Mouse (Mus musculus) Patski (cell line): ENCODE measurements at regions not wholly inside any gene's neighbourhood (a gene's known extent, or its start where the extent isn't known, plus 50 kb on each side); places are given as distances from the start of the nearest gene placed in this dataset.

ENCODE experiments used
- ATAC-seq: fragments of 100-300 bp; one replicate; pipeline ENCODE4 v1.8.0; 2021
- CTCF ChIA-PET: fragments of 350-600 bp; sonication (Branson Sonifier 250); formaldehyde crosslinking; loops from one replicate; lab custom pipeline; 2022; ENCODE audit warnings: inconsistent platforms; lab: Charles Lee
- POLR2A ChIA-PET: fragments of 350-600 bp; sonication (Branson Sonifier 250); formaldehyde crosslinking; loops from one replicate; lab custom pipeline; 2022; ENCODE audit warnings: antibody characterized with exemption, inconsistent platforms; lab: Charles Lee
- DNase-seq: peaks from one replicate; pipeline ENCODE4 v3.0.0-alpha.2; 2011; ENCODE audit warnings: low read depth, low spot score
- H3K27me3 ChIP-seq: fragments of 371-371 bp; one replicate; pipeline ENCODE4 v1.5.1; 2021
- CTCF ChIP-seq: fragments of 100-300 bp; IDR thresholded peaks from one replicate; pipeline ENCODE4 v1.5.1; 2021
- in situ Hi-C: fragments of 300-500 bp; cut with MboI; formaldehyde crosslinking; loops from 3 replicates; pipeline ENCODE4 v1.11.1; 2018; ENCODE audit warnings: low pct_unique_long_range_greater_than_20kb, mixed read lengths

DNA sequence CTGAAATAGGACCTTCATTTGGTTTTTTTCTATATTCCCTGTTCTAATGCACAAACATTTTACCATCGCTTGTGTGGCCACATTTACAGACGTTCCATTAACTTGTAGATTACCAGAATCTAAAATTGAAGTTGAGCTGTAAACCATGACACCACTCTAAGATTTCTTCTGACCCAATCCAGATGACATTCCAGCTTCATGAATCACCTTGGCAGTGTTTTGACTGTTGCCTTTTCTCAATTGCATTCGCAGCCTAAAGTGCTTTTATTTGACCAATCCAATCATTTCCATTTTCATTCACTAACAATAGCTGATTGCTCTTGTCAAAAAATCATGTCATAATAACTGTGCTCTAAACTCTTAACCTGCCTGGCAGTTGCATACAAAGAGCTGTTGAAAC is 144.8 kb downstream of the Mdfic start:
- ChIA-PET CTCF (interaction anchor here (1.2 kb wide), 1 partner anchor 8 kb away, joined by 4 read pairs; no protein-coding TSS in a partner anchor), POLR2A (no interaction called here)
- H3K27me3 ChIP-seq = no peaks in the 10 kb centered on the region
- no peak for ATAC-seq
- DNase-seq = no peak
- in situ Hi-C loops = no loop called here
- no peak for TF ChIP-seq CTCF

DNA sequence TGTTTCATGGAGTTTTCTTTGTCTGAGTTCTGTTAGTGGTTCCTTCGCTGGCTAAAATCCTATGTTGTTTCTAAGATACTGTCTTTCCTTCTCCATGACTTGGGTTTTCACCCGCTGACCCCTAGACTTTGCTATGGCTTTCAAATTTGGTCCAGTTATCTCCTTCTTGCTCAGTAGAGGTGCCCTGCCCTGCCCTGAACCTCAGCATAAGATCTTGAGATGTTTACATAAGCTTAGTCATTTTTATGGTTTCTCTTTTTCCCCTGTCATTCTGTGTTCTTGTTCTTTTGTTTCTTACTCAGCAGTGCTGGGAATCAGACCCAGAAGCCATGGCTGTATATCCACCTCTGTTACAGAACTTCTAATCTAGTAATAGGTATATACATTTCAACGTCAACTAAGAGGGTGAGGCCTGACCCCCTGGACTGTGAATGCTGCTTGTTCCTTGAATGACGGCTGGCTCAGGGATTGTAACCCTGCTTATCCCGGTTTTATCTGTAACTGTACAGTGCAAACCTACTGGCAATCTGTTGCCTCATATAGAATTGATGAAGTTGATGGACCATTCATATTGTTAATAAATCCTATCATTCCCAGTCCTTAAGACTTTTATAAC is 161.9 kb downstream of the Mdfic start:
- no peaks in the 10 kb centered on the region for H3K27me3 ChIP-seq
- CTCF ChIA-PET = no interaction called here
- in situ Hi-C loops = no loop called here
- POLR2A ChIA-PET = no interaction called here
- DNase-seq = no peak
- no peak for ATAC-seq
- TF ChIP-seq CTCF = no peak

DNA sequence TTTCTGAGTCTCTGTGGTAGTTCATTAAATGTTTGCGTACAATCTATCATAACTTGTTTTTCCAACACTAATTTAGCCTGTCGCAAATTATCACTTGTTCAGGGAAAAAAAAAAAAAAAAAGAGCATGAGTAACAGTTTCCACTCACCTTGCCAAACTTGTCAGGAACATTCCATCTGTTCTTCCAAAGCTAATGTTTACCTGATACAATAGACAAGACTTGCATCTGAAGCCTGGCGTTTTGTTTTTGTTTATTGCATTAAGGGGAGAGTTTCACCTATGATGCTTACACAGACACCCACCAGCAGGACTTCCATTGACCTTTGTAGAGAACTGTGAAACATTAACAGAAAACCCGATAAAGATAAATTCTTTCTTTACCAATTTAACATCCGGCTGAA is 172.6 kb downstream of the Mdfic start:
- ChIA-PET CTCF (no interaction called here), POLR2A (interaction anchor here (0.7 kb wide), 1 partner anchor 20 kb away, joined by 5 read pairs; no protein-coding TSS in a partner anchor)
- no peak for ATAC-seq
- H3K27me3 ChIP-seq = no peaks in the 10 kb centered on the region
- no peak for TF ChIP-seq CTCF
- no peak for DNase-seq
- in situ Hi-C loops = no loop called here

DNA sequence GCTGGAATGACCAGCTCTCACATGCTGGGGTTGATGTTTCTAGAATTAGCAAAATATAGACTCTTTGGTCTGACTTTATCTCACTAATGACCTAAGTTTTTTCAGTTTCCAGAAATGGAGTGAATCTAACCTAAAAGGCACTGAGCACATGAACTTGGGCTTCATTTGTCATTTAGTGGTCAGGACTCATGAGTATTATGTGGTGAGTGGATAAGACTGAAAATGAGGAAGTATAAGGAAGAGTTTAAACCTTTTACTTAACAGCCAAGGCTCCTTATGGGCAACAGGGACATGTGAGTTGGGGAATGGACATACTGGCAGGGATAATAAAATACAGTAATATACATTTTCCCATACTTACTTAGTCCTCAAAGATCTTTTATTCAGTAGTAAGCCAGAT is 180.0 kb downstream of the Mdfic start:
- ATAC-seq (no peak), DNase-seq (no peak)
- in situ Hi-C loops = no loop called here
- peaks cover 5% of the 10 kb centered on the region for H3K27me3 ChIP-seq
- POLR2A ChIA-PET = no interaction called here
- no peak for TF ChIP-seq CTCF
- CTCF ChIA-PET = no interaction called here

DNA sequence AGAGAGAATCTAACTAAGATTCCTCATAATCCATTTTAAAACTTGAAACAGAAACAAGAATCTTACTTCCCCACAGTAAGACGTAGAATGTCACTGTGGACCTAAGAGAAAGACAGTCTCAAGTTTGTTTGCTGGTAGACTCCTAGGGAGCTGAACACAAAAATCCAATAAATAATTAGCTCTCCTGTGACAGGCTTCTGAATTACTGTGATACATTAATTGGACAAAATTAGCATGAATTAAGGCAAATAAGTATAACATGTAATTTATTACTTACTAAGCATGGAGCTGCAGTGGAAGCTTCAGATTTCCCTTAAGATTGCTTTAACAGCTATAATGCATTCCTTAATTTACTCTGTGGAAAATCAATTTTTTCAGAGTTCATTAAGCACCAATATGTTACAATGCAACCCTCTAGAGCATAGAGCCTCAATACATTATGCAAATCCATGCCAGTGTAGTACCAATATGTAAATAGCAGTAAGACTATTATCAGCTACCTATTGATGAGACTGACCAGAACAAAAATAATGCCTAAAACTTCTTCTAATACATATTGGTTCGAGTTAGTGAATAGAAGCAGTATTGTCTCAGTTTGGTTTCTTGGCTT is 182.3 kb downstream of the Mdfic start:
- DNase-seq = no peak
- TF ChIP-seq CTCF = no peak
- ATAC-seq = no peak
- peaks cover 12% of the 10 kb centered on the region for H3K27me3 ChIP-seq
- POLR2A ChIA-PET = no interaction called here
- CTCF ChIA-PET = no interaction called here
- in situ Hi-C loops = no loop called here

DNA sequence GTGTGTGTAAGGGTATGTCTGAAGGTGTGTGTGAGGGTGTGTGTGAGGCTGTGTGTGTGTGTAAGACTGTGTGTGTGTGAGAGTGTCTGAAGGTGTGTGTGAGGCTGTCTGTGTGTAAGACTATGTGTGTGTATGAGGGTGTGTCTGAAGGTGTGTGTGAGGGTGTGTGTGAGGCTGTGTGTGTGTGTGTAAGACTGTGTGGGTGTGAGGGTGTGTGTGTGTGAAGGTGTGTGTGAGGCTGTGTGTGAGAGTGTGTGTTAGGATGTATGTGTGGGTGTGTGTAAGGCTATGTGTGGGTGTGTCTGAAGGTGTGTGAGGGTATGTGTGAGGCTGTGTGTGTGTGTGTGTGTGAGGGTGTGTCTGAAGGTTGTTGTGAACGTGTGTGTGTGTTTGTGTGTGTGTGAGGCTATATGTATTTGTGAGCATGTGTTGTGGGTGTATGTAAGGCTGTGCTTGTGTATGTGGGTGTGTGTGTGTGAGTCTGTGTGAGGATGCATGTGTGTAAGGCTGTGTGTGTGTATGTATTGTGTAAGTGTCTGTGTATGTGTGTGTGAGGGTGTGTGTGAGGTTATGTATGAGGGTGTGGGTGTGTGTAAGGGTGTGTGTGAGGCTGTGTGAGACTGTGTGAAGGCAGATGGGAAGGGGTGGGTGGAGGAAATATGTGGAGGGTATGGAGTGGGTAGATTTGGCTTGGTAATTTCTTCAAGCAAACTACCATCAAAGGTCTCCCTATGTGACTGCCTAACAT is 190.1 kb downstream of the Mdfic start:
- no peak for DNase-seq
- no peak for ATAC-seq
- in situ Hi-C loops = no loop called here
- ChIA-PET POLR2A (interaction anchor here (0.6 kb wide), 1 partner anchor 594 kb away, joined by 7 read pairs; no protein-coding TSS in a partner anchor), CTCF (no interaction called here)
- H3K27me3 ChIP-seq = peaks cover 23% of the 10 kb centered on the region
- no peak for TF ChIP-seq CTCF

DNA sequence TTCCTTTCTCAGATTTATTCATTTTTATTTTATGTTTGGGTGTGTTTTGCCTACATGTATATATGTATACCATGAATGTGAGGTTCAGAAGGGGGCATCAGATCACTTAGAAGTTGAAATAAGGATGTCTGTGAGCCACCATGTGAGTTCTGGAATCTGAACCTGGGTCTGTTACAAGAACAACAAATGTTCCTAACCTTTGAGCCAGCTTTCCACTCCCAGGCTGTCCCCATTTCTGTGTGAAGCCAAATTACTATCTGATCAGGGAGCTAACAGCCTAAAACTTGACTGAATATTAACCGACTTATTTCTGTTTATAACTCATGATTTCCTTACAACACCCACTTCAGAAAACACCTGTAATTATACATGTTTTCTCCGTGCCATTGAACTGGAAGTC is 209.2 kb downstream of the Mdfic start:
- in situ Hi-C loops = no loop called here
- peaks cover 34% of the 10 kb centered on the region for H3K27me3 ChIP-seq
- POLR2A ChIA-PET = no interaction called here
- CTCF ChIA-PET = no interaction called here
- ATAC-seq (no peak), DNase-seq (no peak)
- TF ChIP-seq CTCF = no peak

DNA sequence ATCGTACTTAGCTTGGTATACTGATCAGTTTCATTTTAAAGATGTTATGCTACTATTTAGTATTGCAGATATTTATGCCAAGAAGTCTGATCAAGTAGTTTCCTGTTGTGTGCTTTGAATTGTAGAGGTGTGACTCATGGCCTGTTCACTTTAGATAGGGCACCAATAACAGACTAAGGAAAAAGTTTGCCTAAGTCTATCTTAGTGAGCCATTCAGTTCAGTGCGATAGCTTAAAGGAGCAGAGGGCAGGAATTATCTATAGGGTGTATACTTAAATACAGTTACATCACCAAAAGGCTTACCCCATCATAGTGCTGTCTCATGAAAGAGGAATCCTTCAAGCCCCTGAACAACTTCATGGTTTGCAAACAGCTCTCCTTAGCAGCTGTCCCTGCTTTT is 229.8 kb downstream of the Mdfic start:
- TF ChIP-seq CTCF = no peak
- ChIA-PET POLR2A (no interaction called here), CTCF (no interaction called here)
- H3K27me3 ChIP-seq = peaks cover 23% of the 10 kb centered on the region
- no peak for DNase-seq
- in situ Hi-C loops = no loop called here
- ATAC-seq = no peak

DNA sequence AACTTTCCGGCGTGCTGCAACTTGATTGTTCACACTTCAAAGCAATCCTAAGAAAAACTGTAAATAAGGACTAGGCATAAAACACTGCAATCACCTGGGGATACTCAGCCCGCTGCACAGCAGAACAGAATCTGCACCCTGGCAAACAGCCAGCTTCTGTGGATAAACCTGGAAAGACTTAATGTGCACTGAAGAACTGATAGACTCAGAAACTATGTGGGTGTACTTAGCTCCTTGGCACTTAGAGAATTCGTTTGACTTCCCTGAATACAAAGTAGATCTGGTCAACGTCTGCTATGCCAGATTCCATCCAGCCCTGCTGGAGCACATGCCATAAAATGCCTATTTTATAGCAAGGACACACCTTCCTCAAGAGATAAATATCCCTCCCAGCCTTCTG is 266.9 kb downstream of the Mdfic start:
- H3K27me3 ChIP-seq = peaks cover 16% of the 10 kb centered on the region
- in situ Hi-C loops = no loop called here
- CTCF ChIA-PET = interaction anchor here (1.6 kb wide), 1 partner anchor 9 kb away, joined by 5 read pairs; no protein-coding TSS in a partner anchor
- POLR2A ChIA-PET = no interaction called here
- TF ChIP-seq CTCF = no peak
- no peak for DNase-seq
- ATAC-seq = no peak
